ENCODE assay signal across 8 mouse cellular contexts in genomic region chr3:127639875-127640761, GRCm38 (mm10). TPM values are rescaled to one million over a fixed set of nuclear protein-coding genes. Genes with fewer than 3 reads are reported as not detected.
A peak's percentile ranks its signal among the peaks of the same experiment; 100 is the strongest.
DNase-seq lines count a peak whose midpoint lies in the region; ATAC-seq lines count a peak whose summit lies in the region.

No protein-coding gene starts in this region.

- peaks cover 5% of the 10 kb centered on the region for H3K4me1 ChIP-seq in hindbrain, embryonic 11.5 days (replicated peaks; ENCODE audit: control insufficient read depth, insufficient read depth, low read length)
- H3K4me1 ChIP-seq in neural tube, embryonic 14.5 days (ENCODE audit: control insufficient read depth, insufficient read depth, low read length), result peaks cover 10% of the 10 kb centered on the region

- peak; percentile 49 for DNase-seq in right cerebral cortex, postnatal 14 days
- DNase-seq in right cerebral cortex, adult 2 months (ENCODE audit: low spot score in 2 of 2), result no peak
- DNase-seq in embryo, embryonic 11 days, result peak; percentile 87
- DNase-seq in hindbrain, embryonic 11.5 days (ENCODE audit: low spot score), result peak; percentile 90
- peak; percentile 42 for DNase-seq in liver
- no peak for DNase-seq in left cerebral cortex, postnatal 25 days (ENCODE audit: low spot score in 2 of 2)
- DNase-seq in left cerebral cortex, adult 18-20 months (ENCODE audit: low spot score in 2 of 2), result no peak

- no peak overlapping the region; the same call in 1 of the 2 replicates for H3K27ac ChIP-seq in hindbrain, embryonic 11.5 days (ENCODE audit: low read depth, low read length)
- H3K27ac ChIP-seq in neural tube, embryonic 14.5 days (ENCODE audit: low read depth, low read length), result no peak overlapping the region

- 0 out of 2 replicates have a peak overlapping the region, but pooled peaks have one; percentile 19 for H3K9ac ChIP-seq in hindbrain, embryonic 11.5 days (ENCODE audit: low read depth, low read length)
- H3K9ac ChIP-seq in neural tube, embryonic 14.5 days (replicated peaks; ENCODE audit: low read depth, low read length), result no peak overlapping the region

- under 1% methylated on average over 36 of the region's 36 CpGs for WGBS in hindbrain, embryonic 11.5 days
- WGBS in neural tube, embryonic 14.5 days, result under 1% methylated on average over 36 of the region's 36 CpGs

- intact Hi-C loops in left cerebral cortex, postnatal 25 days (cut with DNase I), result no loop called here

- H3K4me2 ChIP-seq in hindbrain, embryonic 11.5 days (replicated peaks; ENCODE audit: low read depth, low read length), result peak overlapping the region; percentile 28
- peak overlapping the region; percentile 3; the same call in 1 of the 2 replicates for H3K4me2 ChIP-seq in neural tube, embryonic 14.5 days (ENCODE audit: low read depth, low read length)

- peak; percentile 81 for ATAC-seq in hindbrain, embryonic 11.5 days (ENCODE audit: low FRiP score)
- peak; percentile 78 for ATAC-seq in neural tube, embryonic 14.5 days (ENCODE audit: low read depth)

- H3K4me3 ChIP-seq in hindbrain, embryonic 11.5 days (ENCODE audit: low read depth, low read length), result no peak overlapping the region
- H3K4me3 ChIP-seq in neural tube, embryonic 14.5 days (ENCODE audit: low read depth, low read length), result no peak overlapping the region

- no peaks in the 10 kb centered on the region for H3K36me3 ChIP-seq in hindbrain, embryonic 11.5 days (ENCODE audit: control insufficient read depth, insufficient read depth, low read length)
- no peaks in the 10 kb centered on the region for H3K36me3 ChIP-seq in neural tube, embryonic 14.5 days (ENCODE audit: control insufficient read depth, insufficient read depth, low read length)

- H3K9me3 ChIP-seq in hindbrain, embryonic 11.5 days (ENCODE audit: control insufficient read depth, low read length), result no peaks in the 10 kb centered on the region
- no peaks in the 10 kb centered on the region for H3K9me3 ChIP-seq in neural tube, embryonic 14.5 days (ENCODE audit: control insufficient read depth, low read length)

- H3K27me3 ChIP-seq in hindbrain, embryonic 11.5 days (ENCODE audit: control insufficient read depth, insufficient read depth, low read length), result peaks cover 50% of the 10 kb centered on the region
- peaks cover 12% of the 10 kb centered on the region for H3K27me3 ChIP-seq in neural tube, embryonic 14.5 days (ENCODE audit: control insufficient read depth, insufficient read depth, low read length)

RNA-seq across cellular contexts. Expression of gene Neurog2, which starts 7.2 kb away (rescaled TPM):
- polyA plus RNA-seq in hindbrain, embryonic 11.5 days (2014; fragmentation: Nextera tagmentation; extraction: Ambion mirVana), result 45.1 and 47.1 TPM in 2 replicates
- polyA plus RNA-seq in neural tube, embryonic 14.5 days (2014; fragmentation: Nextera tagmentation; extraction: Ambion mirVana), result 3.3 and 3.9 TPM in 2 replicates
- 1 to 10 TPM in 1 of 2 experiments, under 1 TPM in 1; 0.48 to 1.2 TPM for total RNA-seq in left cerebral cortex, postnatal 25 days (2021)
- total RNA-seq in left cerebral cortex, adult 18-20 months (2021), result not detected

Comparison
In these comparisons a context has a peak if more than half of its experiments do, and no peak if none do; other contexts are left out.
1. DNase-seq: peak in right cerebral cortex, postnatal 14 days (single experiment), embryo, embryonic 11 days (single experiment), hindbrain, embryonic 11.5 days (single experiment) and liver (single experiment); none in right cerebral cortex, adult 2 months (0 of 2), left cerebral cortex, postnatal 25 days (0 of 2) and left cerebral cortex, adult 18-20 months (0 of 2).